Mouse (Mus musculus) hindbrain, embryonic 16.5 days (tissue): ENCODE measurements at regions not wholly inside any gene's neighbourhood (a gene's known extent, or its start where the extent isn't known, plus 50 kb on each side); places are given as distances from the start of the nearest gene placed in this dataset.
A peak's percentile ranks its signal among the peaks of the same experiment; 100 is the strongest.

ENCODE experiments used
- ATAC-seq: fragments of 200-750 bp; cut with Nextera tagmentation; 2 replicates; pipeline ENCODE4 v1.8.0; 2017; ENCODE audit warnings: moderate TSS enrichment, moderate library complexity
- H3K27ac ChIP-seq: fragments of 300-500 bp; sonication (generic); 2 replicates; pipeline ENCODE4 v1.5.1; 2014; ENCODE audit warnings: low read depth, mild to moderate bottlenecking, control low read depth, low read length, moderate library complexity
- H3K27me3 ChIP-seq: fragments of 300-500 bp; sonication (generic); replicated peaks from 2 replicates; pipeline ENCODE4 v1.6.1; 2014; ENCODE audit warnings: low read length; ENCODE audit not compliant: control insufficient read depth, insufficient read depth
- H3K36me3 ChIP-seq: fragments of 300-500 bp; sonication (generic); 2 replicates; pipeline ENCODE4 v1.6.1; 2014; ENCODE audit warnings: mild to moderate bottlenecking, low read length, moderate library complexity, mixed read lengths; ENCODE audit not compliant: control insufficient read depth, insufficient read depth
- H3K4me1 ChIP-seq: fragments of 300-500 bp; sonication (generic); 2 replicates; pipeline ENCODE4 v1.6.1; 2014; ENCODE audit warnings: low read depth, low read length; ENCODE audit not compliant: control insufficient read depth, insufficient read depth
- H3K4me2 ChIP-seq: fragments of 300-500 bp; sonication (generic); 2 replicates; pipeline ENCODE4 v1.6.1; 2014; ENCODE audit warnings: mild to moderate bottlenecking, low read length, control low read depth, moderate library complexity
- H3K4me3 ChIP-seq: fragments of 300-500 bp; sonication (generic); 2 replicates; pipeline ENCODE4 v1.5.1; 2014; ENCODE audit warnings: mild to moderate bottlenecking, low read length, control low read depth, moderate library complexity
- H3K9ac ChIP-seq: fragments of 300-500 bp; sonication (generic); 2 replicates; pipeline ENCODE4 v1.6.1; 2014; ENCODE audit warnings: low read depth, mild to moderate bottlenecking, control low read depth, low read length, moderate library complexity
- H3K9me3 ChIP-seq: fragments of 300-500 bp; sonication (generic); 2 replicates; pipeline ENCODE4 v1.6.1; 2014; ENCODE audit warnings: mild to moderate bottlenecking, low read length, moderate library complexity; ENCODE audit not compliant: control insufficient read depth
- WGBS: fragments of 180-500 bp; shearing (Covaris S2); extraction: QIAGEN DNeasy Blood & Tissue Kit; methylation state at CpG from one replicate; pipeline ENCODE4 v1.1.7; 2014; 5-methylcytosine and 5-hydroxymethylcytosine counted together

- H3K9ac ChIP-seq = no peak overlapping the region
- H3K27me3 ChIP-seq = no peaks in the 10 kb centered on the region
- 60% methylated on average over 1 of the region's 1 CpGs for WGBS
- H3K27ac ChIP-seq = no peak overlapping the region
- no peaks in the 10 kb centered on the region for H3K4me1 ChIP-seq
- no peak overlapping the region for H3K4me3 ChIP-seq
- no peak overlapping the region for H3K4me2 ChIP-seq
- no peaks in the 10 kb centered on the region for H3K9me3 ChIP-seq
- ATAC-seq = no peak
- no peaks in the 10 kb centered on the region for H3K36me3 ChIP-seq
Measured at GRCm38 (mm10) chr2:12697209-12697608, 226.6 kb upstream of the Pter start.

GRCm38 (mm10) chr2:12699331-12699730 is 224.5 kb upstream of the Pter start:
- H3K9ac ChIP-seq = no peak overlapping the region
- no peaks in the 10 kb centered on the region for H3K27me3 ChIP-seq
- H3K4me2 ChIP-seq = no peak overlapping the region
- H3K4me1 ChIP-seq = no peaks in the 10 kb centered on the region
- H3K9me3 ChIP-seq = no peaks in the 10 kb centered on the region
- no peak for ATAC-seq
- H3K27ac ChIP-seq = no peak overlapping the region
- H3K4me3 ChIP-seq = no peak overlapping the region
- H3K36me3 ChIP-seq = no peaks in the 10 kb centered on the region
- WGBS = 67% methylated on average over 3 of the region's 3 CpGs

GRCm38 (mm10) chr2:12707514-12707913 is 216.3 kb upstream of the Pter start:
- no peak for ATAC-seq

GRCm38 (mm10) chr2:12709156-12709923 is 214.5 kb upstream of the Pter start:
- H3K9ac ChIP-seq = 0 out of 2 replicates have a peak overlapping the region, but pooled peaks have one; percentile 0
- WGBS = 33% methylated on average over 16 of the region's 16 CpGs
- no peaks in the 10 kb centered on the region for H3K36me3 ChIP-seq
- H3K4me2 ChIP-seq = peak overlapping the region; percentile 55
- H3K9me3 ChIP-seq = no peaks in the 10 kb centered on the region
- H3K27ac ChIP-seq = 0 out of 2 replicates have a peak overlapping the region, but pooled peaks have one; percentile 1
- peak overlapping the region; percentile 13; the same call in 1 of the 2 replicates for H3K4me3 ChIP-seq
- H3K27me3 ChIP-seq = no peaks in the 10 kb centered on the region
- H3K4me1 ChIP-seq = peaks cover 2% of the 10 kb centered on the region; the same call in 1 of the 2 replicates
- ATAC-seq = peak; percentile 86

More at GRCm38 (mm10) chr2:12707514-12707913, 216.3 kb upstream of the Pter start:
- Histone ChIP-seq H3K9ac (no peak overlapping the region), H3K4me2 (no peak overlapping the region), H3K9me3 (no peaks in the 10 kb centered on the region), H3K36me3 (no peaks in the 10 kb centered on the region), H3K4me1 (peaks cover 2% of the 10 kb centered on the region; the same call in 1 of the 2 replicates), H3K27me3 (no peaks in the 10 kb centered on the region), H3K4me3 (no peak overlapping the region), H3K27ac (no peak overlapping the region)
- 53% methylated on average over 3 of the region's 3 CpGs for WGBS

GRCm38 (mm10) chr2:12709924-12710240 is 214.0 kb upstream of the Pter start:
- no peak overlapping the region for H3K27ac ChIP-seq
- peak; percentile 72 for ATAC-seq
- H3K9ac ChIP-seq = no peak overlapping the region
- H3K27me3 ChIP-seq = no peaks in the 10 kb centered on the region
- H3K9me3 ChIP-seq = no peaks in the 10 kb centered on the region
- H3K4me2 ChIP-seq = peak overlapping the region; percentile 55
- WGBS = 54% methylated on average over 2 of the region's 2 CpGs
- H3K36me3 ChIP-seq = no peaks in the 10 kb centered on the region
- no peak overlapping the region for H3K4me3 ChIP-seq
- H3K4me1 ChIP-seq = peaks cover 2% of the 10 kb centered on the region; the same call in 1 of the 2 replicates

GRCm38 (mm10) chr2:12716124-12717012 is 207.5 kb upstream of the Pter start:
- Histone ChIP-seq H3K27me3 (no peaks in the 10 kb centered on the region), H3K4me1 (no peaks in the 10 kb centered on the region), H3K9me3 (no peaks in the 10 kb centered on the region), H3K27ac (no peak overlapping the region), H3K36me3 (no peaks in the 10 kb centered on the region), H3K9ac (no peak overlapping the region), H3K4me3 (no peak overlapping the region), H3K4me2 (no peak overlapping the region)
- ATAC-seq = 0 out of 2 replicates have a peak, but pooled peaks have one; percentile 27
- 21% methylated on average over 3 of the region's 3 CpGs for WGBS

- no peaks in the 10 kb centered on the region for H3K9me3 ChIP-seq
- no peaks in the 10 kb centered on the region for H3K36me3 ChIP-seq
- H3K4me2 ChIP-seq = no peak overlapping the region
- H3K9ac ChIP-seq = no peak overlapping the region
- no peak overlapping the region for H3K4me3 ChIP-seq
- 71% methylated on average over 4 of the region's 4 CpGs for WGBS
- no peaks in the 10 kb centered on the region for H3K27me3 ChIP-seq
- no peak overlapping the region for H3K27ac ChIP-seq
- H3K4me1 ChIP-seq = no peaks in the 10 kb centered on the region
- no peak for ATAC-seq
Measured at GRCm38 (mm10) chr2:12729251-12729650, 194.6 kb upstream of the Pter start.

GRCm38 (mm10) chr2:12737140-12737539 is 186.7 kb upstream of the Pter start:
- no peak overlapping the region for H3K4me2 ChIP-seq
- no peaks in the 10 kb centered on the region for H3K27me3 ChIP-seq
- no peak for ATAC-seq
- H3K9ac ChIP-seq = no peak overlapping the region
- 46% methylated on average over 2 of the region's 2 CpGs for whole genome bisulfite sequencing
- H3K9me3 ChIP-seq = no peaks in the 10 kb centered on the region; the same call in 1 of the 2 replicates
- H3K4me1 ChIP-seq = no peaks in the 10 kb centered on the region
- H3K36me3 ChIP-seq = no peaks in the 10 kb centered on the region
- no peak overlapping the region for H3K4me3 ChIP-seq
- H3K27ac ChIP-seq = no peak overlapping the region

- no peak for ATAC-seq
- no peaks in the 10 kb centered on the region for H3K27me3 ChIP-seq
- no peaks in the 10 kb centered on the region for H3K36me3 ChIP-seq
- WGBS = 67% methylated on average over 1 of the region's 1 CpGs
- H3K27ac ChIP-seq = no peak overlapping the region
- H3K9me3 ChIP-seq = no peaks in the 10 kb centered on the region
- H3K4me3 ChIP-seq = no peak overlapping the region
- H3K4me1 ChIP-seq = no peaks in the 10 kb centered on the region
- no peak overlapping the region for H3K4me2 ChIP-seq
- no peak overlapping the region for H3K9ac ChIP-seq
Measured at GRCm38 (mm10) chr2:12746856-12747255, 177.0 kb upstream of the Pter start.
